Mouse (Mus musculus): ENCODE data around the gene Pecr.
"Not testable (repeated sequence)": the region's sequence is repeated elsewhere in the genome, so short reads cannot be mapped to it uniquely, and the experiment has no call there.

DNA sequence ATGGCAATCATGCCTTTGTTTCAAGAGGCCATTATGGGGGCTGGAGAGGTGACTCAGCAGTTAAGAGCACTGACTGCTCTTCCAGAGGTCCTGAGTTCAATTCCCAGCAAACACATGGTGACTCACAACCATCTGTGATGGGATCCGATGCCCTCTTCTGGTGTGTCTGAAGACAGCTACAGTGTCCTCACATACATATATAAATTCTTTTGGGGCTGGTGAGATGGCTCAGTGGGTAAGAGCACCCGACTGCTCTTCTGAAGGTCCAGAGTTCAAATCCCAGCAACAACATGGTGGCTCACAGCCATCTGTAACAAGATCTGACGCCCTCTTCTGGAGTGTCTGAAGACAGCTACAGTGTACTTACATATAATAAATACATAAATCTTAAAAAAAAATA is 45.0 kb downstream of the Pecr start:
- TF ChIP-seq CTCF (IDR thresholded peaks at IDR 0.05 in 2 of 3, conservative IDR thresholded peaks at IDR 0.05 in 1 of 3; ENCODE audit: control insufficient read depth in 1 of 3, insufficient read depth in 1 of 3, low read depth in 2 of 3, low read length in 3 of 3, poor library complexity in 1 of 3, severe bottlenecking in 1 of 3); POLR2A (IDR thresholded peaks at IDR 0.05; ENCODE audit: control insufficient read depth in 1 of 2, insufficient read depth in 1 of 2, low read depth in 1 of 2, low read length in 2 of 2, poor library complexity in 1 of 2): not testable (repeated sequence)
